Mouse (Mus musculus): ENCODE measurements around the gene Pi16.
"Not testable (repeated sequence)": the region's sequence is repeated elsewhere in the genome, so short reads cannot be mapped to it uniquely, and the experiment has no call there.

Gene Pi16

GRCm38 (mm10) chr17:29317380-29317779 lies at the start of gene Pi16:
Gene Pi16 (plus strand): TSS chr17:29317680.
- not testable (repeated sequence) for DNase-seq (ENCODE audit: low spot score in 2 of 2)

GRCm38 (mm10) chr17:29267931-29268681 lies 49.4 kb upstream of the Pi16 start:
- no peak for DNase-seq (ENCODE audit: low spot score in 2 of 2)

- DNase-seq (ENCODE audit: low spot score in 2 of 2): peak; percentile 93 to 95
Observed at GRCm38 (mm10) chr17:29268682-29269348, 48.7 kb upstream of the Pi16 start, which contains the start of gene BC004004. Gene BC004004 (plus strand): TSS chr17:29268788.

GRCm38 (mm10) chr17:29269349-29269706 lies 48.2 kb upstream of the Pi16 start:
- DNase-seq (ENCODE audit: low spot score in 2 of 2): no peak

- no peak for DNase-seq (ENCODE audit: low spot score in 2 of 2)
Observed at GRCm38 (mm10) chr17:29270148-29270698, 47.3 kb upstream of the Pi16 start.

GRCm38 (mm10) chr17:29273156-29273555 lies 44.3 kb upstream of the Pi16 start:
- DNase-seq (ENCODE audit: low spot score in 2 of 2): no peak

GRCm38 (mm10) chr17:29273889-29274288 lies 43.6 kb upstream of the Pi16 start:
- no peak for DNase-seq (ENCODE audit: low spot score in 2 of 2)

- DNase-seq (ENCODE audit: low spot score in 2 of 2): peak; percentile 79 to 80
Observed at GRCm38 (mm10) chr17:29280422-29280821, 37.1 kb upstream of the Pi16 start.

- no peak for DNase-seq (ENCODE audit: low spot score in 2 of 2)
Observed at GRCm38 (mm10) chr17:29281541-29281940, 35.9 kb upstream of the Pi16 start.

- DNase-seq (ENCODE audit: low spot score in 2 of 2): no peak
Observed at GRCm38 (mm10) chr17:29282216-29282952, 35.1 kb upstream of the Pi16 start.

- DNase-seq (ENCODE audit: low spot score in 2 of 2): no peak
Observed at GRCm38 (mm10) chr17:29291793-29292192, 25.7 kb upstream of the Pi16 start.

- no peak for DNase-seq (ENCODE audit: low spot score in 2 of 2)
Observed at GRCm38 (mm10) chr17:29292996-29293395, 24.5 kb upstream of the Pi16 start.

- DNase-seq (ENCODE audit: low spot score in 2 of 2): no peak
Observed at GRCm38 (mm10) chr17:29293807-29294605, 23.5 kb upstream of the Pi16 start.

GRCm38 (mm10) chr17:29295835-29296234 lies 21.6 kb upstream of the Pi16 start:
- DNase-seq (ENCODE audit: low spot score in 2 of 2): no peak

GRCm38 (mm10) chr17:29297321-29297720 lies 20.2 kb upstream of the Pi16 start:
- no peak for DNase-seq (ENCODE audit: low spot score in 2 of 2)

- DNase-seq (ENCODE audit: low spot score in 2 of 2): no peak
Observed at GRCm38 (mm10) chr17:29297813-29298212, 19.7 kb upstream of the Pi16 start.

GRCm38 (mm10) chr17:29299282-29299681 lies 18.2 kb upstream of the Pi16 start:
- no peak for DNase-seq (ENCODE audit: low spot score in 2 of 2)

- DNase-seq (ENCODE audit: low spot score in 2 of 2): no peak
Observed at GRCm38 (mm10) chr17:29300926-29301325, 16.6 kb upstream of the Pi16 start.

- DNase-seq (ENCODE audit: low spot score in 2 of 2): no peak
Observed at GRCm38 (mm10) chr17:29301421-29301820, 16.1 kb upstream of the Pi16 start.

GRCm38 (mm10) chr17:29302149-29302548 lies 15.3 kb upstream of the Pi16 start:
- no peak for DNase-seq (ENCODE audit: low spot score in 2 of 2)

- peak in 1 of 2 experiments; percentile 52 for DNase-seq (ENCODE audit: low spot score in 2 of 2)
Observed at GRCm38 (mm10) chr17:29303087-29303486, 14.4 kb upstream of the Pi16 start.
